Mouse (Mus musculus): ENCODE results near the gene Epha10. TPM values are rescaled to one million over a fixed set of nuclear protein-coding genes. Genes with fewer than 3 reads are reported as not detected.

The Epha10 gene
- 0.04 TPM in 1 of 2 replicates, not detected in the other for polyA plus RNA-seq (2012; rRNA removed)

GRCm38 (mm10) chr4:124880599-124880998 lies at the start of gene Epha10:
Gene Epha10, plus strand, starts transcription at chr4:124880899.
- 10% methylated on average over 11 of the region's 11 CpGs for WGBS

DNA sequence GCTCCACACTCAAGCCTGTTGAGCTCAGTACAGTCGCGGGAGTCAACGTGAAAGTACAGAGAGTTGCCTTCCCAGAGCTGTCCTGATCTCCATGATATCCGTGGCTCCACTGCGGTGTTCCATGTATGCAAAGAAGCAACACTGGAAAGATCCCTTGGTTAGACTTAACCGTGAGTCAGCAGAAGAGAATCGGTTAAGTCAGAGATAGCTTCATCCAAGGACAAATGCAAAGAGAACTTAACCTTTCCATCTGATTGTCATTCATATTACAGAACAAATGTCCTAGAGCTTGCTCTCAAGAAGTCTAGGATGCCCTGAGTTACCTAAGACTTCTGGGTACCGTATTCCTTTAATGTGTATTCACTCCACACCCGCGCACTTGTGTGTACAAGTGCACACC lies 47.9 kb upstream of the Epha10 start:
- 97% methylated on average over 10 of the region's 10 CpGs for WGBS

More at GRCm38 (mm10) chr4:124880599-124880998, at the start of gene Epha10:
- no peak for DNase-seq (ENCODE audit: low read depth, low spot score)

GRCm38 (mm10) chr4:124838035-124838700 lies 42.5 kb upstream of the Epha10 start:
- no peak for DNase-seq (ENCODE audit: low read depth, low spot score)
- WGBS: 88% methylated on average over 14 of the region's 14 CpGs

More for the DNA sequence above, 47.9 kb upstream of the Epha10 start:
- DNase-seq (ENCODE audit: low read depth, low spot score): no peak

DNA sequence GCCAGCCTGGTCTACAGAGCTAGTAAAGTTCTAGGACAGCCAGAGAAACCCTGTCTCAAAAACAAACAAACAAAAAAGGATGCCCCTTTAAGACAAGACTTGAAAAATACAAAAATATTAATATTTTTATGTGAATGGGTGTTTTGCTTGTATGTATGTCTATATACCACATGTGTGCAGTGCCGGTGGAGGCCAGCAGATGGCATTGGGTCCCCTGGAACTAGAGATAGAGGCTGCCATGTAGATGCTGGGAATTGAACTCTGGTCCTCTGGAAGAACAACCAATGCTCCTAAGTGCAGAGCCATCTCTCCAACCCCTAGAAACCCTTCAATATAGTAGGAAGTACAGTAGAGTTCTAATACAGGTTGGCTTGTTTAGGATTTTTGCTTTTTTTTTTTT lies 39.7 kb upstream of the Epha10 start:
- DNase-seq (ENCODE audit: low read depth, low spot score): no peak
- 88% methylated on average over 1 of the region's 1 CpGs for WGBS

DNA sequence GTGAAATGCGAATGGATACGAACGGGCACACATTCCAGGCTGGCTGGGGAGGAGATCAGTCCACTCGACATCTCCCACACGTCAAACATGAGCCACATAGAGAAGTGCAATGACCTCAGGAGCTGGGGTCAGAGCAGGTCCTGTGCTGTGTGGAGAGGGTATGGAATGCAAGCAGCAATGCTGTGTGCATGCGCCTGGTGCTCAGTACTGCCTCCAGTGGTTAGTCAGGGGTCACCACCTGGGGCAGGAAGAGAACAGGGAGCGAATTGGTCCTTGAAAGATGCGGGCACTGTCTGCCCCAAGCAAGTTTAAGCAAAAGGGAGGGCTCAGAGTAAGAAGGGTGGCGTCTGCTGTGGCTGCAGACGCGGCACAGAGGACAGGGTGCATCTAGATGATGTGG lies 37.2 kb upstream of the Epha10 start:
- WGBS: 54% methylated on average over 11 of the region's 11 CpGs
- no peak for DNase-seq (ENCODE audit: low read depth, low spot score)

GRCm38 (mm10) chr4:124847573-124847972 lies 33.1 kb upstream of the Epha10 start:
- WGBS: 17% methylated on average over 8 of the region's 8 CpGs

GRCm38 (mm10) chr4:124849631-124850260 lies 31.0 kb upstream of the Epha10 start:
- 2% methylated on average over 24 of the region's 24 CpGs for WGBS
- no peak for DNase-seq (ENCODE audit: low read depth, low spot score)

More at GRCm38 (mm10) chr4:124847573-124847972, 33.1 kb upstream of the Epha10 start:
- DNase-seq (ENCODE audit: low read depth, low spot score): no peak

- peak; percentile 57 for DNase-seq (ENCODE audit: low read depth, low spot score)
- under 1% methylated on average over 90 of the region's 90 CpGs for WGBS
Observed at GRCm38 (mm10) chr4:124850261-124850913, 30.3 kb upstream of the Epha10 start, which contains the start of gene Yrdc. Gene Yrdc, plus strand, starts transcription at chr4:124850679.

DNA sequence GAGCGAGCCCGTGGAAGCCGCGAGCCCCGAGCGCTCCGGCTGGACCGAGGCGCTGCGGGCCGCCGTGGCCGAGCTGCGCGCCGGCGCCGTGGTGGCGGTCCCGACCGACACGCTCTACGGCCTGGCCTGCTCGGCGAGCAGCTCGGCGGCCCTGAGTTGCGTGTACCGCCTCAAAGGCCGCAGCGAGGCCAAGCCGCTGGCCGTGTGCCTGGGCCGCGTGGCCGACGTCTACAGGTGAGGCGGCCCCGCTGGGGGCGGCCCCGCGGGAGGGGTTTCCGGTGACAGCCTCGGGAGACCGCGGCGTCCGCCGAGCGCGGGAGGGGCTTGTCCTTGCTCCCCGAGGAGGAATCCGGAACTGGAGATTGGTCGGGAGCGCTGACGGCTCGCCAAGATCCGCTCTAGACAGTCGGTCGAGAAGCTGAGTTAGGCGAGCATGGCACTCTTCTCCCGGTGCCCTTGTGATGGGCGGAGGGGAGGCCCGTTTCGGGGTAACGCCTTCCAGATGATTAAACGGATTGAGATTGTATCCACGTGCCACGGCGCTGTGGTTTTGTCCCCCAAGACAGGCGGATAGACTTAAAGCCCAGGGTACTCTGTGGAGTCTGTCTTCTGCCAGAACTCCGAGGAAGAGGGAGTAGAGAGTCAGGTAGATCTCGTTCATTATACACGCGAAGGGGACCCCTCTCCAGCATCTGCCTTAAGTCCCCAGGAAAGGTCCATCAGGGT lies 29.6 kb upstream of the Epha10 start, which contains the start of gene 1110065P20Rik:
Gene 1110065P20Rik (minus strand): TSS at position 264 of the 726 bp plus-strand sequence.
- DNase-seq (ENCODE audit: low read depth, low spot score): no peak
- WGBS: under 1% methylated on average over 75 of the region's 75 CpGs

- 93% methylated on average over 8 of the region's 8 CpGs for WGBS
- DNase-seq (ENCODE audit: low read depth, low spot score): no peak
Observed at GRCm38 (mm10) chr4:124856294-124856693, 24.4 kb upstream of the Epha10 start.

- 42% methylated on average over 5 of the region's 5 CpGs for WGBS
- DNase-seq (ENCODE audit: low read depth, low spot score): no peak
Observed at GRCm38 (mm10) chr4:124858370-124858769, 22.3 kb upstream of the Epha10 start.

GRCm38 (mm10) chr4:124860446-124860845 lies 20.3 kb upstream of the Epha10 start:
- WGBS: 14% methylated on average over 7 of the region's 7 CpGs
- no peak for DNase-seq (ENCODE audit: low read depth, low spot score)

- 6% methylated on average over 77 of the region's 77 CpGs for WGBS
- no peak for DNase-seq (ENCODE audit: low read depth, low spot score)
Observed at GRCm38 (mm10) chr4:124861283-124862188, 19.2 kb upstream of the Epha10 start, which contains the start of gene Maneal. Gene Maneal, minus strand, starts transcription at chr4:124862171.

- no peak for DNase-seq (ENCODE audit: low read depth, low spot score)
- 97% methylated on average over 1 of the region's 1 CpGs for WGBS
Observed at GRCm38 (mm10) chr4:124872719-124873118, 8.0 kb upstream of the Epha10 start.

DNA sequence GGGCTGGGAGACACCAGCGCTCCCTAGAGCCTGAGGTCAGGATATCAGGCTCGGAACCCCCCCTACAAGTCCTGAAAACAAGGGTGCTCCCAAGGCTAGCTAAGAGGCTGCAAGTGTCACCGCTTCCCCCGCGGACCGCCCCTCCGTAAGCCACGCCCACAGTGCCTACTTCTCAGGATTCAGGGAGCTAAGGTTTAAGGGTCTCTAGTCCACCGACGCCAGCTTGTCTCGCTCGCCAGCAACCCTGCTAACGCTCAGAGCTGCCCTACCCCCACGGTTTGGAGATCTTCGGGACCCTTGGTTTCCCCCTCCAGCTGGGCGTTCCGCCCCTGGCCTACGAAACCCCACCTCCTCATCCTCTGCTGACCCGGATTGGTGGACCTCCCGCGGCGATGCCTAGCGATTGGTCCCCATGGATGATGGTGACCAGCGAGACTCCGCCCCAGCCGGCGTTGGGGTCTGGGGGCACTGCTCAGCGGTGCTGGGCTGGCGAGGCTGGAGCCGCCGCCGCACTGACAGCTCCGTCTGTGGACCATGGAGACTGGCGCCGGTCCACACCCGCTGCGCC lies 726 bp downstream of the Epha10 start:
- 3% methylated on average over 37 of the region's 37 CpGs for whole genome bisulfite sequencing
- no peak for DNase-seq (ENCODE audit: low read depth, low spot score)

DNA sequence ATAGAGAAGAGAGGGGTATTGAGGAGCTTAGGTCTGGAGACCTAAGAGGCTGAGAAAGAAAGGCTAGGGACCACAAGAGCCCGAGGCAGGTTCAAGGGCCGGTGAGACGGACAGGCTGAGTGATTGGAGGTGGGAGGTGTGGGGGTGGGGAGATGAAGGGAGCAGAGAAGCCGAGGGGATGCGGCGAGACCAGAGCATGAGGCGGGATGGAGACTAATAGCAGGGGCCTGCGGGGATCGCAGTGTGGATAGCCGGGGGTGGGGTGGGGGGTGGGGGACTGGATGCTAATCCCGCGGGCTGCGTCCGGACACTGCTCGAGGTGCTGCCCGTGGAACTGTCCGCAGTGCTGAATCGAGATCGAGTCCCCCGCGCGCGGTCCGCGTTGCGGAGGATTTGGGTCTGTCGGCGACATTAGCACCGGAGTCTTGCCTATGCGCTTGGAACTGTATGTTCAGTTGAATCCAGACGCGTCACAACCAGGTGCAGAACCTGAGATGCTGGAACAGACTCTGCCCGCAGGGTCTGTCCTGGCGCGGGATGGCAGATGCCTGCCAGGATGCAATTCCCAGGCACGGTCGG lies 1.5 kb downstream of the Epha10 start:
- WGBS: 4% methylated on average over 37 of the region's 37 CpGs

GRCm38 (mm10) chr4:124888702-124889101 lies 8.0 kb downstream of the Epha10 start:
- 66% methylated on average over 7 of the region's 7 CpGs for WGBS
- DNase-seq (ENCODE audit: low read depth, low spot score): no peak

More for the DNA sequence above, 1.5 kb downstream of the Epha10 start:
- no peak for DNase-seq (ENCODE audit: low read depth, low spot score)

DNA sequence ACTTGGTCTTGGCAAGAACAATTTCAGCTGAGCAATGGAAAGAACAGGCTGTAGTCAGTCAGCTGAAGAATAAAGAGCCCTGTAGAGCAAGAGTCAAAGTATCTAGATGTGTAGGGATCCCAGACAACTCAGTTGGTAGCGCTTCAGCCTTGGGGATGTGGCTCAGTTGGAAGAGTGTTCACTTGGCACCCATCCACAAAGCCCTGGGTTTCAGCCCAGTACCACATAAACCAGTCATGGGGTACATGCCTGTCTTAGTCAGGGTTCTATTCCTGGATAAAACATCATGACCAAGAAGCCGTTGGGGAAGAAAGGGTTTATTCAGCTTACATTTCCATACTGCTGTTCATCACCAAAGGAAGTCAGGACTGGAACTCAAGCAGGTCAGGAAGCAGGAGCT lies 9.2 kb downstream of the Epha10 start:
- DNase-seq (ENCODE audit: low read depth, low spot score): no peak
- 78% methylated on average over 2 of the region's 2 CpGs for WGBS
